Mouse (Mus musculus) right cerebral cortex, adult 2 months (tissue): ENCODE data around the gene Tapbp.
A peak's percentile ranks its signal among the peaks of the same experiment; 100 is the strongest.
"Not testable (repeated sequence)": the region's sequence is repeated elsewhere in the genome, so short reads cannot be mapped to it uniquely, and the experiment has no call there.

Experiments
- DNase-seq, 2 experiments: peaks; one replicate each; pipeline ENCODE4 v3.0.0; 2021 to 2022; ENCODE audit warnings: low spot score in 2 of 2

Tapbp gene

GRCm38 (mm10) chr17:33915671-33916250, at the start of gene Tapbp, which contains the start of gene Zbtb22:
TSS of gene Tapbp (plus strand) at chr17:33915899.
TSS of gene Zbtb22 (plus strand) at chr17:33915904.
- DNase-seq = peak; percentile 96 to 98

DNA sequence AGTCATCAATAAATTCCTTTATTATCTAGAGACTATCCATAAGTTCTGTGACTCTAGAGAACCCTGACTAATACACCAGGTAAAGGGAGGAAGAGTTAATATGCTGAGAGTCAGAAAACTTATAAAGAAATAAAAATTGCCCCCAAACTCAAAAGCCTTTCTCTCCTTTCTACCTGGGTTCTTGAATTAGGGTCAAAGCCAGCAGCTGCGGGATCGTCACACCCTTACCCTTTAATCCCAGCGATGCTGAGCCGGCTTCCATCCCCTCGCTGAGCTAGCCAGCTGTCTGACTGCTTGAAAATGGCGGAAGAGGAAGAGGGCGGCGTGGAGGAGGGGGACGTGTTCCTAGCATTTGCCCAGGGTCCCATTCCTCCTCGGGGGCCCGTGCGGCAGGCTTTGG, 42.2 kb upstream of the Tapbp start, which contains the start of gene Gm7029:
TSS of gene Gm7029 (plus strand) at position 301 of the 400 bp plus-strand sequence.
- DNase-seq = not testable (repeated sequence)

GRCm38 (mm10) chr17:33874411-33874810, 41.3 kb upstream of the Tapbp start:
- DNase-seq = no peak

GRCm38 (mm10) chr17:33875797-33876196, 39.9 kb upstream of the Tapbp start:
- DNase-seq = peak in 1 of 2 experiments; percentile 13

DNA sequence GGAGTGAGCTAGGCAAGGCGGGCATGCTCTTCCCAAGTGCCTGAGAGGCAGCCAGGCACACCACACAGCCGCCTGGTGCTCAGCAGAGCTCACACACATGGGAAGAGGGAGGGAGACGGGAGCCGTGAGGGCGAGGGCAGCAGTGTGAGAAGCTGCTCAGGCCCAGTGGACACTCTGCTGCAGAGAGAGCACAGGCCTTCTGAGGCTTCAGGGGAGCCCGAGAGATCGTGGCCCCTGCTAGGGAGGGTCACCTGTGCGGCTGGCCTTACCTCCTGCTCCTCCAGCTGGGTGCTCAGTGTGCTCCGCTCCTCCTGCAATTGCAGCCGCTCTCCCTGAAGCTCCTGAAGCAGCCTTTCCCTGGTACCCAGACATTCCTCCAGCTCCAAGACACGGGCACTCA, 31.4 kb upstream of the Tapbp start:
- DNase-seq = not testable (repeated sequence)

- not testable (repeated sequence) for DNase-seq
Measured at GRCm38 (mm10) chr17:33887802-33888201, 27.9 kb upstream of the Tapbp start.

DNA sequence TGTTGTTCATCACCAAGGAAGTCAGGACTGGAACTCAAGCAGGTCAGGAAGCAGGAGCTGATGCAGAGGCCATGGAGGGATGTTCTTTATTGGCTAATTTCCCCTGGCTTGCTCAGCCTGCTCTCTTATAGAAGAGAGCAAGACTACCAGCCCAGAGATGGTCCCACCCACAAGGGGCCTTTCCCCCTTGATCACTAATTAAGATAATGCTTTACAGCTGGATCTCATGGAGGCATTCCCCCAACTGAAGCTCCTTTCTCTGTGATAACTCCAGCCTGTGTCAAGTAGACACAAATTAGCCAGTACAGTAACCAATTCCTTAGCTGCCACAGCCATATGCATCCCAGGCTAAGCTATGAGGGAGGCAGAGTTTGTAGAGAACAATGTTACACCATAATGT, 27.5 kb upstream of the Tapbp start:
- DNase-seq = not testable (repeated sequence)

DNA sequence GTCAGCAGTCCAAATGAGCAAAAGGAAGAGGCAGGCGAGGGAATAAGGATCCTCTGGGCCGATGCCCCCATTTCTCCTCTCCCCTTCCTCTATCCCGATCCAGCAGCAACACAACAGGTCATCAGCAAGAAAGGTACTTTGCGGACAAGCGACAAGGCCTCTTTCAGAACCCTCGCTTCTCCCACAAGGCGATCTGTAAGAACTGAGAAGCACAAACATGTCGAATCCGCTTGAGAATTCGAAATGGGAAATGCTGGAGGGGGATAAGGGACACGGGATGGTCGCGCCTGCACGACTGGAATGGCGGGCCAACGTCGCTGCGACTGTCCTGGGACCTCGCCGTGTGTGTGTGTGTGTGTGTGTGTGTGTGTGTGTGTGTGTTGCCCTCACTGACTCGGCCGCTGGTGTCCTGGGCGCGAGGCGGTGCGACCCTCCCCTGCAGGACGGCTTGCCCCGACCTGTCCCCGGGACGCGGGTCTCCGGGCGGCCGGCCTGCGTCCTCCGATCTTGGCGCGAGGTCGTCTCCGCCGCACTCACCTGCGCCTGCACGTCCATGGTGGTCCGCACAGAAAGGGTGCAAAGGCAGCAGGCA, 25.7 kb upstream of the Tapbp start:
- not testable (repeated sequence) for DNase-seq

- peak; percentile 99 to 100 for DNase-seq
Measured at GRCm38 (mm10) chr17:33890533-33891059, 25.1 kb upstream of the Tapbp start, which contains the start of gene Kifc1. TSS of gene Kifc1 (minus strand) at chr17:33890661.

DNA sequence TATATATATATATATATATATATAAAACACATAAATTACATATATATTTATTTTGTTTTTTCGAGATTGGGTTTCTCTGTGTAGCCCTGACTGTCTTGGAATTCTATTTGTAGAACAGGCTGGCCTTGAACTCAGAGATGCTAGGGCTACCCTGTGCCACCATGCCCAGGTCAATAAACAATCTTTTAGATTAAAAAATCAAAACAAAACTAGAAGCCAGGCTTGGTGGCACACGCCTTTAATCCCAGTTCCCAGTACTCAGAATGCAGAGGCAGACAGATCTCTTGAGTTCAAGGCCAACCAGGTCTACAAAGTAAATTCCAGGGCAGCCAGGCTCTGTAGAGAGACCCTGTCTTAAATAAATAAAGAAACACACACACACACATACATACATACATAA, 24.3 kb upstream of the Tapbp start:
- DNase-seq = no peak

GRCm38 (mm10) chr17:33891892-33892291, 23.8 kb upstream of the Tapbp start:
- not testable (repeated sequence) for DNase-seq

DNA sequence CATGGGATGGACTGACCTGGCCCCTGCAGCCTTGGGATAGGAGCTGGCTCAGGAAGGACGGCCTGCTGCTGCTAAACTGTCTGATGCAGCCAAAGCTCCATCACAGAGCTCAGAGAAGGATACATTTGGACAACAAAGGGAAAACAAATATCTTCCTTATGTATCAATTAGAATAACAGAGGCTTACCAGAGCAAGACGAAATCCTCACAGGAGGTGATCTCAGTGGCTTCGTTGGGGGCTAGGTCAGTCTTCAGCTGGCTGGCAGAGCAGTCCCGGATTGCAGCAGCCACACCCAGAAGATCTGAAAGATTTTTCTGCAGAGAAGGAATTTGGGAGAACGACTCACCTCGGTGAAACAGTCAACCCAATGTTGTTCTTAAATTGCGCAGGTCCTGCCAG, 23.3 kb upstream of the Tapbp start:
- no peak for DNase-seq

- DNase-seq = not testable (repeated sequence)
Measured at GRCm38 (mm10) chr17:33893011-33893410, 22.7 kb upstream of the Tapbp start.

DNA sequence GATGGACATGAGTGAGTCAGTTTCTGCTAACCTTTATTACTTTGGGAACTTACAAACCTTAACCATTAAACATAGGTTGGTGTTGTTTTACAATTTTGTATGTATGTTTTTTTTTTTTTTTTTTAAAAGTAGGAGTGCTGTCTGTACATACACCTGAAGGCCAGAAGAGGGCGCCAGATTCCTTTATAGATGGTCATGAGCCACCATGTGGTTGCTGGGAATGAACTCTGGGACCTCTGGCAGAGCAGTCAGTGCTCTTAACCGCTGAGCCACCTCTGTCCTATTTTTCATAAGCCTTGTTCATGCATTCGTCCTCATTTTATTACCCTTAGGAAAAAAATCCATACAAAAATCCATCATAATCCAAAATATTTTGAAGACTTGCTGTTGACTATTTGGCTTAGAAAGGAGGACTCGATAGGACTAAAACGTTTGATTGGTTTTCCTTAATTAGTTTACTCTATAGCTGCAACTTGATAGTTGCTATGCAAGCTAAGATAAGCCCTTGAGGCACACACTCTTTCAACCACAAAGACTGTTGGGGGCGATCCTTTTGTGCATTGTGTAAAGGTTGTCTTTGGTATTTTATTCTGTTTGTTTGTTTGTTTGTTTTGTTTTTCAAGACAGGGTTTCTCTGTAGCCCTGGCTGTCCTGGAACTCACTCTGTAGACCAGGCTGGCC, 18.4 kb upstream of the Tapbp start:
- no peak for DNase-seq

- DNase-seq = not testable (repeated sequence)
Measured at GRCm38 (mm10) chr17:33898193-33898592, 17.5 kb upstream of the Tapbp start.

DNA sequence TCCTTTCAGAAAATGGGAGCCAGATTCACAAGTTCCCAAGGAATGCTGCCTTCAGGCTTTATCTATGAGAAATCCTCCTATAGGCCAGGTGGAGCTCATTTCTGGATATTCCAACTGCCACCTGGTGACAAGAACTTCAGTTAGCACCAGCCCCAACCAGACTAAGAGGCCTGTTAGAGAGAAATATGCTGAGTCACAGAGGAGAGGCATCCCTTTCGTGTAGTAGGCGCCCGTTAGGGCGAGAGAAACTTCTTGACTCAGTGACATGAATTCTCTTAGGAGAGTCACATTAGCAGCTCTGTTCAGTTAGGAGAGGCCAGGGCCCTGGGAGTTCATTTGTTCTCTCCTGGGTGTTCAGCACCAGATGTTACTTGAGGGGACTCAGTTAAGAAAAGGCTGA, 16.1 kb upstream of the Tapbp start:
- no peak for DNase-seq

- DNase-seq = no peak
Measured at GRCm38 (mm10) chr17:33900281-33900988, 15.3 kb upstream of the Tapbp start.

GRCm38 (mm10) chr17:33900989-33901314, 14.7 kb upstream of the Tapbp start:
- DNase-seq = no peak

DNA sequence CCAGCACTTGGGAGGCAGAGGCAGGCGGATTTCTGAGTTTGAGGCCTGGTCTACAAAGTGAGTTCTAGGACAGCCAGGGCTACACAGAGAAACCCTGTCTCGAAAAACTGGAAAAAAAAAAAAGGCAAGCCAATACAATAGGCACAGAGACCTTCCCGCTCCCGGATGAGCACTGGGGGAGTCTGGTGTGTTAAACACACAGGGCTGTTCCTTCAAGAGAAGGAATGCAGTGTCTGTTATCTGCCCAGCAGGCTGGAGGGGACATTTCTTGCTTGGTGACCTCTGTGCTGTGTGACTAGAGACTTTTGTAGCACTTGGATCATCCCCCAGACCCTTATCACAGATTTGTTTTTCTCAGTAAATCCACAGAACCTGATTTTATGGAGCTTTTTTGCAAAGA, 14.0 kb upstream of the Tapbp start:
- DNase-seq = no peak

DNA sequence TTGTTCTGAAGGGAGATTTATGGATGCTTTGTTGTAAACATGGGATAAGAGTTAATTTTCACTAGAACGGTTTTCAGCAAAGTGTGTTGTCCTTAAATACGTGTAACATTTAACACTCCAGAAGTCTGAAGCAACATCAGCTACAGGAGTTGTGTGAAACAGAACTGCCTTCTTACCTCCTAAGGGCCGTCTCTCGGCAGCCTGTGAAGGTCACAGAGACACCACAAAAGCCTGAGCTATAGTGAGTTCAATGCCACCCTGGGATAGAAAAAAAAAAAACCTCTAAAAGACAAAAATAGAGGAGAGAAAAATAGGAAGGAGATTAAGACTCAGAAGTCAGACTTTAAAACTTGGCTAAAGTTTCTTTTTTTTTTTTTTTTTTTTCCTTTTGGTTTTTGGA, 13.6 kb upstream of the Tapbp start:
- no peak for DNase-seq

- no peak for DNase-seq
Measured at GRCm38 (mm10) chr17:33902491-33902890, 13.2 kb upstream of the Tapbp start.
